Mouse (Mus musculus): ENCODE results near the gene Mkrn3.

The Mkrn3 gene

GRCm38 (mm10) chr7:62377313-62377712, 42.6 kb downstream of the Mkrn3 start:
- DNase-seq, result no peak

GRCm38 (mm10) chr7:62376510-62377304, 43.2 kb downstream of the Mkrn3 start, which contains the start of gene Magel2:
Gene Magel2, plus strand, starts transcription at chr7:62377010.
- DNase-seq, result no peak

DNA sequence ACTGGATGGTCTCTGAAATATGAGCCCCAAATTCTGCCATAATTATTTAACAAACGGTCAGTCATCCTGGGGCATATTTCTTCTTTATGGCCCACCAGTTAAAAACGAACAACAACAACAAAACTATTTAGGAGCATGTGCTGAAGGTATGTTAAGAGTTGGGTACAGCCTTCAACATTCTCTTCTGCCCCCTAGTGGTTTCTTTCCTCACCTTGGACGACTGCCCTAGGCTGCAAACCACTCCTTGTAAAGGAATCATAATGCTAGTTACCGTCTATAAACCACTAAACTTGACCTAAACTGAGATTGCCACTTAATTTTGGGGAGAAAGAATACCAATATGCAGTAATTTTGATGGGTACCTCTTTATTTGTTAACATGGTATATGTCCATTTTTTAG, 44.3 kb downstream of the Mkrn3 start:
- DNase-seq, result no peak
